Mouse (Mus musculus): ENCODE measurements at regions not wholly inside any gene's neighbourhood (a gene's known extent, or its start where the extent isn't known, plus 50 kb on each side); places are given as distances from the start of the nearest gene placed in this dataset.

DNA sequence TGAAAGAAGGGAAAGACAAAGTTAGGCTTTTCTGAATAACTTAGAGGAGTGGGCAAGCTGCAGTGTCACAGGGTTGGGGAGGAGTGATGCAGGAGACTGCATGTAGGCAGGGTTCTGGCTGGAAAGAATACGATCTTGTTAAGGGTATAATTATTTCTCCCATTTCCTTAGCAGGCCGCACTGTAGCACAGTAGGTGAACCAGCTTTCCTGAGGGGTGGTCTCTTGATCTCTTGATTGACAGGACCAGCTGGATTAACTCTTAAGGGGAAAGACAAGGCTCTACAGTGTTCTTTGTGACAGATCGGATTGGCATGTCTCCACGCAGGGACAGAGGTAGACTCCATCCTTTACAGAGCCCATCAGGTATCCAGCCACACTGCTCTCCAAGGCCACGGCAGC, 54.5 kb upstream of the Meis1 start:
- DNase-seq: peak; percentile 21

- DNase-seq: peak; percentile 61
These were observed 55.2 kb upstream of the Meis1 start for GRCm38 (mm10) chr11:19073887-19074564.

DNA sequence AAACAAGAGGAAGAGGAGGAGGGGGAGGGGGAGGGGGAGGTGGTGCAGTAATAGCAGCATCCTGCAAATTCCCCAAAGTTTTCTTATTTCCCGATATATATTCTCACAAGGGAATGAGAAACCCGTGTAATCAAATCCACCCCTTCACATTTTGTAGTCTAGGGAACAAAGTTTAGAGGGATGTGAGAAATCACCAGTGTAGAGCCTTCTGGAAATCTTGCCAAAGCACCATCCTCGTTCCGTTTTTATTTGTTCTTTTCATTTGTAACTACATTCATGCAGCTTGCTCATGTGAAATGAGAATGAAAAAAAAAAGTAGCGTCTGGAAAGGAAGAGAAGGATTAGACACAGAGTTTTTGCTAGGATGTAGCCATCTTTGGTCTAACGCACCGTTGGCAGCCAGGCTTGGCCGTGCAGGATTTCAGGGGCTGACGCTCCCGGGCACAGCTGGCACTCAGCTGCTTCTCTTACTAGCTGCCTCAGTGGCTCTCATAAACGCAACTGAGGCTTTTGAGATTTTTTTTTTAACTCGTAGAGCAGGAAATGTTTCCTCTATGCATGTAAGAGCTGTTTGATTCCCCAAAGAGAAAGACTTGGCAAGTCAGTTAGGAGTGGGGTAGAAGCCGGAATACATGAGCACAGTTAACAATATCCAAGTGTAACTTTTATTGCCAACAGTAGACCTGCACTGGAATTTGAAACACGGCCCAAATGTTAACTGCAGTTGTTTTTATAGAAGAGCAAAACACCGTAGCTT, 72.5 kb upstream of the Meis1 start:
- no peak for DNase-seq

DNA sequence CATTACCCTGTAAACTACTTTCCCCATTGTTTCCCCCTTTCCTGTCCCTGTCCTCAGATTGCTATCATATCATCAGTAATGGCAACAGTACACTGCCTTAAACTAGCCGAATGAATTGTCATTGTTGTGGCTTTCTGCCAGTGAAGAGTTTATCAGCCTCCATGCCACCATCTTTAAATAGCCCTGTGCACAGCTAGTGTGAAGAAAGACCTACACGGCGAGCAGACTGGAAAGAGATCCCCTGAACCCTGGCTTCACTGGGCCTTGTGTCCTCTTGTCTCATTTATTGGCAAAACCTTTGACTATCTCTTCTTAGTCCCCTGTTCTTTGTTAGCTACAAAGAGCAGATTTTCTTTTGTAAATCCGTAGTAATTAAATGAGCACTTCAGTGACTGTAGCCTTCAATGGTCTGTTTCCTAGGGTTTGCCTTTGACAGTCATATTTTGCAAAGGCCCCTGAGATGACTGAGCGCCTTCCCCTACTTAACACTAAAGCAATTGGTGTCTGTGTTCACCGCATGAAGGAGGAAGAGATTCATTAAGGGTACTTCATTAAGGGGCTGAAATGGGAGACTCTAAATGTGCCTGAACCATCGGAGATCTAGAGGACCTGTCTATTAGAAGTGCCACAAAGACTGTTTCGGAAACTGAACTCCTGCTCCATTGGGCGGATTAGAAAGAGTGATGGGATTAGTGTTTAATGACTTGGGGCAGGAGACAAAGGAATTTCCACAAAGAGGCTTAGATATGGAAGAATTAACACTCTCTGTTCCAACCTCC, 74.4 kb upstream of the Meis1 start:
- no peak for DNase-seq

DNA sequence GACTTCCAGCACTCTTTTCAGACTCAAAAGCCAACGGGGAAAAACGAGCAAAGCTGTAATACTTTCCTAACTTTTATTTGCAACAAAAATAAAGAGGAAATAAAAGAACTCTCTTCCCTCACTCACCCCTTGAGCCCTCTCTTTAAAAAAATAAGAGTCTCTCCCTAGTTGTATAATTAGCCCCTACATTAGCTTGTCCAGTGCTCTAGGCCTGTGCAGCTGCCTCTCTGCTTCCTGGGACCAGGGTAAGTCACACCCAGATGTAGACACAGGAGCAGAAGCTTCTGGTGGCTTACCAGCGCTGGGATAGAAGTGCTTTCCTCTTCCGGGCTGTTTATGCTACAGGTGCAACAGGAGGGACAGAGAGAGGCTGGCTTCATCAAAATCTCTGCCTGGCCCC, 75.0 kb upstream of the Meis1 start:
- DNase-seq: no peak

DNA sequence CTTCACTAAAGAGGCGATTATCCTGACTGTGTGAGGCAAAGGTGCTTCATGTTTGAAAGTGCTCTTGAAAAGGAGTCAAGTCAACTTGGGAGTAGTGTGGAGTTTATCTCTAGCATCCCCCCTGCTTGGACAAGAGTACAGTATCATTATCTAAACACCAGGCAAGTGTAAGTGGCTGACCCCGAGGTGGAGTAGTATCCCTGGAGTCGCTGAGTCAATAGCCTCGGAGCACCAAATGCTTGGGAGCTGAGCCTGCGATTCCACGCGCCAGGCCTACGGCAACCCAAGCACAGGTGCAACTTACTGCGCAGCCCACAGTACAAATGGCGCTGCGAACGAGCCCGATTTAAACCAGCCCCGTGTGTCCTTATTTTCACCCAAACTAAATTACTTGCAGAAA, 75.4 kb upstream of the Meis1 start:
- DNase-seq: no peak

- DNase-seq: no peak
These were observed 84.3 kb upstream of the Meis1 start for GRCm38 (mm10) chr11:19102981-19103568.

- no peak for DNase-seq
These were observed 88.4 kb upstream of the Meis1 start for GRCm38 (mm10) chr11:19107180-19107579.

- DNase-seq: no peak
These were observed 90.3 kb upstream of the Meis1 start for GRCm38 (mm10) chr11:19109055-19109454.

DNA sequence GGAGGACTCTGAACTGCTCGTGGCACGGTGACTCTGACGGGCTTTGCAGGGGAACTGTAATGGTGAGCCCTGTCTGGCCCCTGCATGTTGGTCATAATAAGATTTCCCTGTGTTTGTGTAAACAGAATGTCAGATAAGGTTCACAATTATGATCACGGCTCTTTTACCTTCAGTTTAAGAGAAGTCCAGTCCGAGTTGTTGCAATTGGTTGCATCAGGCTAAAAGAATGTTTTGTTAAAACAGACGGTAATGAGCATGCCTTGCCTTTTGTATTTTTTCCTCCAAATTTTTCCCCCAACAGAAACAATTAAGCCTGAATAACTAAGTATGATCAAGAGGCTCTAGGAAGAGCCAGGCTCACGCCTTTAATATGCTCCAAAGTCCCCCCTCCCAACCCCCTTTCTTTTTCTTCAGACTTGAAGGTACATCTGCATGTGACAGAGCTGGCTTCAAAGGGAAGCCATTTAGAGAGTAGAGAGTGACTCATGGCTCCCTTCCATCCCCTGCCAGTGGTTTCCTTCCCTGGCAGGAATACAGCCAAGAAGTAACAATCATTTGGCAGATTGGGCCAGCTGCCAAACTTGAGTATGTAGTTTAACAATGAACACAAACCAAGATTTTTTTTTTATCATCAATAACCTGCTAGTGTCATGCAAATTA, 93.3 kb upstream of the Meis1 start:
- no peak for DNase-seq

- DNase-seq: no peak
These were observed 98.3 kb upstream of the Meis1 start for GRCm38 (mm10) chr11:19117121-19117520.

DNA sequence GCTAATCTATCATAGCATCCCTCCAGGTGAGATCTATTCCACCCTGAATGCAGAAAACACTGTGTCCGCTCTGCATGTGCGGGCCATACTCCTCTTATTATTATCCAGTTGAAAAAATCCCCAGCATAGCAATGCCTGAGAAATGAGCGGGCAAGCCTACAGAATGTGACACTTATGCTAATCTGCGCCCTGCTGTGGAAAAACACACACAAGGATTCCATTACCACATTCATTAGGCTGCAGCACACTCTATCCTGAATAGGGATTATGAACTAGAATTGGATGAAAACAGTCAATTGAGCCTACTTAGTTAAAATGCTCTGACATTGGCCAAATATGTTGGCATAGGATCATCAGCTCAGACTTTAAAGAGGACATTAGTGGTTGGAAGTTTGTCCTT, 99.5 kb upstream of the Meis1 start:
- no peak for DNase-seq

DNA sequence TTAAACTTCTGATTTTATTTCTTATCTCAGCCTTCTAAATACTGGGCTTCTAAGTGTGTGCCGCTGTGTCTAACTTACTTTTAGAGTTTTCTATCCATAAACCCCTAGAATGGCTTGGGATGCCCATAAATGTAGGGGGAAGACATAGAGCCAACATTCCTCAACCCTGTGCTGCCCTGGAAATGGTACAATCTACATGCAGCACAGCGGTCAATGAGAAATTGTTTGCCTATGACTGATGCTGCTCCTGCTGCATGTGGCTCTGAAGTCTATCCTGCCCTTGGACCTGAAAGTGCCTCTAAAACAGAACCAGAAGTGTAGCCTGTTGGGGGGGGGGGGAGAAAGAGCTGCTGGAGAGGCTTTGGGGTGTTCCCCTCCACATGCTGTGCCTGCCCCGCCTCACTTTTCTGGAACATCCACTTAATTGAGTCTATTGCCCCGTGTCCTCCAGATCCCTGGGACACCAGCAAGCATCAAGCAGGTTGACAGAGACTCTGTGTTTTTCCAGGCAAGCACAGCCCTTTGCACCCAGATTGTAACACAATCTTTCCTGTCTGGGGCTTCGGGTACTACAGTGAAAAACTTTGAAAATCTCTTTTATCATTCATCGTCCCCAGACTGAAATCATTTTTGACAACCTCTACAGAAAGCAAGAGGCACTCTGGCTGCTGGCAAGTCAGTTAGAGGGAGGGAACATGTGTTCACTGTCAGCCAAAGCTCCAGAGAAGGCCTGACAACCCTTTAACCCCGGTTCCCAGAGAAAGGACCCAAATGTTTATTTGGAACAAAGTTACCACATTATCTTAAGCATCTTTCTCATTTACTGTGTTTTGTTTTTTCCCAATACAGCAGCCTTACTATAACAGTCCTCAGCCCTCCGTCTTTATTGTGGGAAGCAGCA, 101.4 kb upstream of the Meis1 start:
- DNase-seq: no peak

DNA sequence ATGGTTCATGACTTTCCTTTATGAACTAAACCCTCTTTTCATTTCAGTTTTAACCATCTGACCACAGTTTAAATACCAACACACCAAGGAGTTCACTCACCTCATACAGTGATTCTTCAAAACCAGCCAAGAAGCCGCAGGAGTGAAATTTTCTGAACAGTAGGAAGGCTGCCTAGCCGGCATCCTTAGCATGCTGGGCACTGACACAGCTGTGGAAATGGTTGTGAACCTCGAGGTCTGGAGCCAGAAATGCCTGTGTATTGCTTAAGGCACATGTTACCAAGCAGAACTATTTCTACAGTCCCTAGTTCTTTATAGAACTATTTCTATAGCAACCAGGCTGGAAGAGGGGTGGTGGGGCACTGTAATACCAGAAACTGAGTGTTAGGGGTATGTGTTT, 102.1 kb upstream of the Meis1 start:
- no peak for DNase-seq

- DNase-seq: no peak
These were observed 116.7 kb upstream of the Meis1 start for GRCm38 (mm10) chr11:19135375-19136050.

GRCm38 (mm10) chr11:19138423-19138822, 119.6 kb upstream of the Meis1 start:
- peak; percentile 38 for DNase-seq

GRCm38 (mm10) chr11:19138831-19139230, 120.0 kb upstream of the Meis1 start:
- no peak for DNase-seq

GRCm38 (mm10) chr11:19143267-19144000, 124.6 kb upstream of the Meis1 start:
- no peak for DNase-seq

- DNase-seq: no peak
These were observed 125.7 kb upstream of the Meis1 start for GRCm38 (mm10) chr11:19144506-19144905.

- no peak for DNase-seq
These were observed 126.5 kb upstream of the Meis1 start for GRCm38 (mm10) chr11:19145263-19145662.
